Mouse (Mus musculus): Measurements from ENCODE around the gene Hcar2.

Hcar2 gene

DNA sequence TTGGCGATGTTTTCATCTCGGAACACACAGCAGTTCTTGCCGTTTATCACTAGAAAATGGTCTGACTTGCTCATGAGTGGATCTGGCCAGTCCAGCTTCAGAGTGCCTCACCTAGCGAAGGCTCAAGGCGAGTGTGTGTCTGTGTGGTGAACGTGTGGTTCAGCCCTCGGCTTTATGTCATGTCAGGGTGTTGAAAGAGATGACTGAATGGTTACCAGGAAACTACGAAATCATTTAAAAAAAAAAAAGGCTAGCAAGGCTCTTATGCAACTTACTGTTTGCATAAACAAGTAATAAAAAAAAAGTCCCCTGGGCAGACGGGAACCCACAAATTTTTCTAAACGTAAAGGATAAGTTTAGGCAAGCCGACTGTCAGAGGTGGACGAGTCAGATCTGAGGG, at the start of gene Hcar2:
Hcar2 (minus strand) TSS at position 135 of the 400 bp plus-strand sequence.
- no peak for DNase-seq

GRCm38 (mm10) chr5:123914852-123915251, 49.6 kb upstream of the Hcar2 start:
- no peak for DNase-seq

DNA sequence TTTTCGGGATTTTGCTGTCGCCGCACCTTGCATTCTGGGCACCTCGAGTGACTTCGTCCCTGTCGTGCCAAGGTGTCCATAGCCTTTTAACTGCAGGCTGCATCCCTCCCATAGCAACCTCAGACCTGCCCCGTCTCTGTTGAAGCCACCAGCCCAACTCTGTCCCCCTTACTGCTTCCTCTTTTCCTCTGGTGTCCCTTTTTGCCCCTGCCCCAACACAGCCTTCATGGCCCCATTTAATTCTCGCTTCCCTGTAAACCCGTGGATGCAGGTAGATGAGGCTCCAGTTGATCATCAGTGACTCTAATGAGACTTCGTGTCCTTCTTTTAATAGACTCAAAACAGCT, 42.3 kb upstream of the Hcar2 start:
- no peak for DNase-seq

- peak; percentile 96 for DNase-seq
Measured at GRCm38 (mm10) chr5:123906976-123907630, 41.8 kb upstream of the Hcar2 start, which contains the start of gene Denr. TSS of gene Denr (plus strand) at chr5:123907175.

DNA sequence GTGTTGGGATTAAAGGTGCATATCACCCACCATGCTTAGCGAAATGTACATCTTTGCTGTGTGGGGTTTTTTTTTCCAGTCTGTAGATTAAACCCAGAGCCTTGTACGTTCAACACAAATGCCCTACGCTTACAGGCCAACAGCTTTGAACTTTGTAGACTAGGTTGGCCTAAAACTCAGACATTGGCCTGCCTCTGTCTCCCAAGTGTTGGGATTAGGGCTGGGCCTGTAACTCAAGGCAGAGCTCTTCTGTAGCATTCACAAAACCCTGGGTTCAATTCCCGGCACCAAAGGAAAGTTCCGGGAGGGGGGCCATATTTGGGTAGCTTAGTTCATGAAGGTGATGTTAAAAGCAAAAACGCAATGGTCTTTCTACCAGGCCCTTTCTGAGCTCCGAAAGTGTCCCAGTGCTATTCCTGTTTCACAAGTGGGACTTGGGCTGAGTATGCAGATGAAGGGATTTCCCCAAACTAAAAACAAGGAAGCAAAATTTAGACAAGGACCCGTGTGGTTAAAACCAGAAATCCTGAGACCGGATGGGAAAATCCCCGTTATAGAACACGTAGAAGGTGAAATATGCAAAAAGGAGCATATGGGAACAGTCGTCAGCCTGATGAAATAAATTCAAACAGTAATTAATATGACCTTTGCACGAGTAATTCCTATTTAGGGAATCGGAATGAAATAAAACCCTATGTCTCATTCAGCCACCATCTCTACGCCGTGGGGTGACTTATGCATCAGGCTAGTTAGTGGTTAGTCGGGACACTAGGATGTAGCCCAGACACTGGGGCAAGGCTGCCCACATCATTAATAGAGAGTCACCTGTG, 41.1 kb upstream of the Hcar2 start:
- no peak for DNase-seq

DNA sequence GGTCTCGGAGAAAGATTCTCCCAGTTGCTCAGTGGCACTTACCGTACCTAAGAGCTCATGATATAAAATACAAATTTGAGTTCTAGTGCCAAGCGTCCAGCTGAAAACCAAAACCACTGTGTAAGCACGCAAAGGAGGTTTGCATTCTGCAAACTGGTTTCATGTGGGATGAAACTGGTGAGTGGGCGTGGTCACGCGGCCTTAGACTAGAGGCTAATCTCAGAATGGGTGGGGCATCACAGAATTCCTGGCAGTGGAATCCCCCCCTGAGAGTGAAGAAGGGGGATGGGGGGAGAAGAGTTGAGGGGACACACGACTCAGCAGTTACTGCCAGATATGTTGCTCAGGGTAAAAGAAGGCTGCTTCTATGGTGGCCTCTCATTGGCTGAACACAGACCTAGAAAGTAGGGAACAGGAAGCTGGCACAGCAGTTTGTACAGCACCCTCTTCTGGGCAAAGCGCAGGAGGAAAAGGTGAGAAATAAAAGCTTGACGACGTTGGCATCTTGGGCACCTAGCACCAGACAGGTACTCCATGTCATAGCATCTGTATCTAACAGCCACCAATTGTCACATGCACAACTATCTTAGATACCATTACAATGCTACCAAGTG, 38.9 kb upstream of the Hcar2 start:
- DNase-seq: no peak

DNA sequence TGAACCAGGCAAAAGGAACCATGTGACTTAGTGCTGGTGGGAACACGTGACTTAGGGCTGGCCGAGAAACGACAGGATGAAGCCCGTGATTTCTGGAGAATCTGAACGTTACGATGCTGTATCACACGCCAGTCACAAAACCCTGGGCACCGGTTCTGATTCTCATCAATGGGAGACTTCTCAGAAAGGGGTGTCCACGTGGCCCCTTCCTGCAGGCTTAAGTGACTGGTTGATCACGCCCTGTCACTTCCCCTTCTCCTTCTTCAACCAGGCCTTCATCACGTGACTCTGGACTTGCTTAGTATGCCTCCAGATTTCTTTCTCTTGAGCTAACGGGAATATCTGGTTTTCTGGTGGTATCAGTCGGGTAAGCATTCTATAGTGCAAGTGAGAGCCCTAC, 32.1 kb upstream of the Hcar2 start:
- DNase-seq: no peak

GRCm38 (mm10) chr5:123896395-123896794, 31.1 kb upstream of the Hcar2 start:
- no peak for DNase-seq

DNA sequence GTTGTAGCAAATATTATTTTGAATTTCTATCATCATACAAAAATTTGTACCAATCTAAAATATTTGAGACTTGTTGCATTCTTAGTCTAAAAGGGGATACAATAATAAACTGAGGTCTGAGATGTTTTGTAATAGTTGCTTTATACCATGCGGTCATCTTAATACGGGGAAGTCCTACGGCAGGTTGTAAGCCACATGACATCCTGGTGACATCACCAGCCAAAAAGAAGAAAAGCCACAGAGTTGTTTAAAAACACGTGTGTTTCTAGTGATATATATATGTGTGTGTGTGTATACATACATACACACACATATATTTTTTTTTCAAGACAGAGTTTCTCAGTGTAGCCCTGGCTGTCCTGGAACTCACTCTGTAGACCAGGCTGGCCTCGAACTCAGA, 28.2 kb upstream of the Hcar2 start:
- no peak for DNase-seq

DNA sequence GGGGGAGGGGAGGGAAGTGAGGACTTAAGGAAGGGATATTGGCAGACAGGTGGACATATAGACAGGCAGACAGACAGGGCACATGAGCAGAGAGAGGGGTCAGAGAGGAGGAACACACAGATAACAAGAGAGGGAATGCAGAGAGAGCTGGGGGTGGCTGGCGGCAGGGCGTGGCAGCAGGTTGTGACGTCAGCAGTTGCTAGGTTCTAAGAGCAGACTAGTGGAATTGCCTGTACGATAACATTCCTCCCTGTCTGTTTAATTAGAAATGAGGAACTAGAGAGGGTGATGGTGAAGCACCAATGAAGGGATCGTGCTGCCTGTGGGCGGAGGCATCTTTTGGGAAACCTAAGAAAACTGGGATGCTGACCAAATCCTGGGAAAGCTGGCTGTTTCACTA, 26.4 kb upstream of the Hcar2 start:
- no peak for DNase-seq

DNA sequence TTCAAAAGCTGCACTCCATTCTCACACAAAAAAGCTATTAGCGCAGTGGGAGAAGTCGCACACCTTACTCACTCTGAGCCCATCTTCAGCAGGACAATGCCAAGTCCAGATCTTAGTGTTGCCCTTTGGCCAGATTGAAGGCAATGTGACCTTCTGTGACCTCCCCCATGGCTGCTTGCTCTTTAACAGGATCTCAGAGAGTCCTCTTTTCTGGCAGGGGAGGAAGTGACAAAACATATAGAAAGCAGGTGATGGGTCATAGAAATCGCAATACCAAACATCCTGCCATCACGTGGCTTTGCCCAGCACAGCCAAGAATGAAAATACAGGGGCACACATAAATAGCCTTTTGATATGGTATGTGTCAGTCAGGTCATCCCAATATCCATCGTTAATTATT, 25.7 kb upstream of the Hcar2 start:
- DNase-seq: no peak

DNA sequence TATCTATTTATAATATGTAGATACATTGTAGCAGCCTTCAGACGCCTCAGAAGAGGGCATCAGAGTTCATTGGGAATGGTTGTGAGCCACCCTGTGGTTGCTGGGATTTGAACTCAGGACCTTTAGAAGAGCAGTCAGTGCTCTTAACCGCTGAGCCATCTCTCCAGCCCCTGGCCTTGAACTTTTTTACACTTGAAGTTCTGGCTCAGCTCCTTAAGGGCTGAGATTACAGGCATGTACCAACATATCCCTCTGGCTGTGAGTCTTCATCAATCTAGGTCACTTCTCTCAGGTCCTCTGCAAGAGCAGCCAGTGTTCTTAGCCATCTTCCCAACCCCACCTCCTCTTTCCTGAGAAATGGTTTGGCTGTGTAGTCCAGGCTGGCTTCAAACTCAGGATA, 25.0 kb upstream of the Hcar2 start:
- DNase-seq: no peak

DNA sequence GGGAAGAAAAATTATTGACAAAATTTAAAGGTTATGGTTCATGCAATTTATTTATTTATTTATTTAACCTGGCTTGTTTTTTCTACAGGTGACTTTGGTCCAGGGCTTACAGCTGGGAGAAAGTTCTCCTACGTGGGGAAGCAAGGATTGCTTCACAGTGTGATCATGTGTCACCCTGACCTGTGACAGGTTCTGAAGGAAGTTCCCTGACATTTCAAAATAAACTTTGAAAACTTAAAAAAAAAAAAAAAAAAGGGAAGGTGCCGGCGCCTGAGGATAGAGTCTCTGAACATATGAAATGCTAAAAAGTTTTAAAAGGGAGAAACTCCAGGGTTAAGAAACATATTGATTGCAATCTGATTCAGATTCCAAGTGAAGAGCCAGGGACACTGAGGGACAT, 21.1 kb upstream of the Hcar2 start:
- DNase-seq: no peak

DNA sequence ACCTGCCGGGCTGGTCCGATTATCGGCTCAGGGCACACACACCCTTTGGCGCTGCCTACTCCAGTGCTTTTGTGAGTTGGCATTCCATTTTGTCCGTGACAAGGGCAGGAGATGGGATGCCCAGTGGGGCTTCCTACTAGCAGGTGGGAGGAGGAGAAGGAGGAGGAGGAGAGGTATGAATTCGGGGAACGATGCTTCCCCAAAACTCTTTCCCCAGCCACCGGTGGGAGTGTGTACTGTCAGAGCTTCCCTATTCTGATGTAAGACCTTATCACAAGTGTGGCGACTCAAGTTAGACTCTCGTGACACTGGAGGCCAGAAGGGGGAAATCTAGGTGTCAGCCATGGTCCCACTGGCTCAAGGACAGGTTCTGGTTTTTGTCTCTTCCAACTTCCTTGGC, 19.0 kb upstream of the Hcar2 start:
- no peak for DNase-seq

DNA sequence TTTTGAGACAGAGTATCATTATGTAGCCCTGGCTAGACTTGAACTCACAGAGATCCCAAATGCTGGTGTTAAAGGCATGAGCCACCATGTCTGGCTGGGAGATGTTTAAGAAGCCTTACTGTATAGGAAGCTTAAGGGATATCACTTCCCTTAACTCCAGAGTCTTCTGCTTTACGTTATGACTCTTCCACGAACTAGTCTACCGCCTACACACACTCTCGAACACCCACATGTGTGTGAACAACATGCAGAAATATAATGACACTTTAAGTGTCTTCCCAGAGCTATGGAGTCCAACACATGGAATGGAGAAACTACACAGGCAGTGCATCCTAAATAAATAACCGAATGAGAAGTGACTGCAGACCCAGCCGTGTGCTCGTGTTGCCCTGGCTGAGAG, 18.6 kb upstream of the Hcar2 start:
- DNase-seq: no peak

GRCm38 (mm10) chr5:123880778-123881177, 15.5 kb upstream of the Hcar2 start:
- no peak for DNase-seq

GRCm38 (mm10) chr5:123879928-123880327, 14.6 kb upstream of the Hcar2 start, which contains the start of gene Hcar1:
TSS of gene Hcar1 (minus strand) at chr5:123880020.
- DNase-seq: no peak

DNA sequence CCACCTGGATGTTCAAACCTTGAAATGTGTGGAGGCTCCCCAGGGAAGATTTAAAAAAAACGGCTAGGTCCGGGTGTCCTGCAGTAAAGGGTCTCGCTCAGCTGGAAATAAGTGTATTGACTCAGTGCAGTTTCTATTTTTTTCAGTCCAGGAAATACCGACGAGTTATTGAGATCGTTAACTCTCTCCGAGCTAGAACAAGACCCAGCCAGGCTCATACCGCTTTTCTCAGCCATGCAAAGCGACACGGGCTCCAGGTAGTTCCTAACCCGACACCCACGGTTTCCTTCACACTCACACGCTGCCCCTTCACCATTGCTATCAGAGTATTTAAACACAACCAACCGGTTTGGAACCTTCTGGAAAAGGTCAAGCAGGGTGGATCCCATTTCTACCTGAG, 12.8 kb upstream of the Hcar2 start:
- no peak for DNase-seq

DNA sequence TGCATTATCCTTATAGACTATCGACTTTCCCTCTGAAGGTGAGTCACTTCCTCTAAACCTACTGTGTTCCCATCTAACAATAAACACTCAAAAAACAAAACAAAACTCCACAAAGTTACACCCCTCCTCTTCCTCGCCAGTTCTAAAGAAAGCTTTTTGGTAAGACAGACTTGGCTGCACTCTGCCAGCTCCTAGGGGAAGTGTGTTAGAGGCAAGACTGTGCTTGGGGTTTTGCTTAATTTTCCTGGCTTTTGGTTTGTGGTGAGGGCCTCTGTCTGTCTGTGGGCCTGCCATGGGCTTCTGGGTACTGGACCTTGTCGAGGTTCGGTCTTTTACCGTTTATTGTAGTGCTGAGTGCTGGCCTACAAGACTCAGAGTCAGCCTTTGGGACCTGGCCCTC, 8.9 kb upstream of the Hcar2 start:
- DNase-seq: no peak

DNA sequence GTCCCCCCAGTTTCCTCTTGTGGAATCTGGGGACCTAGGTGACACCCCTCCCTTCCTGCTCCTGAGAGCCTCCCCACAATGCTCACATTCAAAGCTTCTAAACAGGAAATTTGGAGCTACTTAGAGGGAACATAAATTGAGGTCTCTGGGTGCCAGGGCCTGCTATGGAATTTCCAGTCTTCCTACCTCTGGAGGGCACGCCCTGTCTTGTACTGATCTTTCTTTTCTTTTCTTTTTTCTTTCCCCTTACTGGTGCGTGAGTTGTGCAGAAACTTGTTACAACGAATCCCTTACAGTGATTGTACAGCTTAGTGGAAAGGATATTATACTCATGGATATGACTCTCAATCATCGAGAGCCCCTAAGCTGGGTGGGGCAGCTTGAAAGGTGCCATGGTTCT, 4.3 kb upstream of the Hcar2 start:
- no peak for DNase-seq

GRCm38 (mm10) chr5:123866457-123866856, 1.2 kb upstream of the Hcar2 start:
- no peak for DNase-seq

- DNase-seq: no peak
Measured at GRCm38 (mm10) chr5:123863934-123864333, 1.4 kb downstream of the Hcar2 start.

DNA sequence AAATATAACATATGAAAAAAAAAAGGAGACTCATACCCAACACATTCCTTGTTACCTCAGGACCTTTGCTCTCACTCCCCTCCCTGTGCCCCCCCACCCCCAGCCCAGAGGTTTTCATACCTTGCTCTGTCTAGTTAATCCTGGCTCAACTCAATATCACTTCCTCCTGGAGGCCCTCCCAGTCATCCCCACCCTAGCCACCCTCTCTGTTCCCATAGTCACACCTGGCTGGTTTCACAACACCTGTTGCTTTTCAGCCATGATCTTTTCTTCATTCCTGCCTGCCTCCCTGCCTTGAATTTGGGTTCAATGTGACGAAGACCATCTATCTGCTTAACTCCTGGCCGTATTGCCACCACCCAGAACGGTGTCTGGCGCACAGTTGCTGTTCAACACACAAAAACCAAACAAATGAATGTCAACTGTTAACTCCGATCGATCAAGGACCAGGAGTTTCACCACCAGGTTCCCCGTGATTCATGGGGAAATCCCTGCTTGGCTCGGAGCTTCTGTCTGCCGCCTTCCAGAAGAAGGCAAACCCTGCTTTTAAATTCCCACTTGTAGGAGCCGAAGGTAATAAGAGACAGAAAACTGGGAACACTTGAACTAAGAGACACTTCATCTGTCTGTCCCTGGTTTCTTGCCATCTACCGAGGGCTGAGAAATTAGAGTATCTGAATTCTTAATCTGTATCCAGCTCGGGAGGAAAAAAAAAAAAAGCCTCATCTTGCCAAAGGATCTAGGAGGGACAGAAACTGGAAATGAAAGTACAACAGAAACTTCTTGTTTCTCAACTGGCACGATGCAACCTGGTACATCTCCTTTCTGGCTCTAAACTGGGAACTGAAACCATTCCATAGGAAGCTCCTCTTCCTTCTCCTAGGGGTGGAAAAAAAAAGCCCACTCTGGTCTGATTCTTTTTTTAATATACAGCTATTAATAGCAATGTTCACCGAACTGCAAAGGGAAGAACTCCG, 2.6 kb downstream of the Hcar2 start:
- DNase-seq: no peak
